Mouse (Mus musculus) small intestine, adult 2 months (tissue): ENCODE measurements at regions not wholly inside any gene's neighbourhood (a gene's known extent, or its start where the extent isn't known, plus 50 kb on each side); places are given as distances from the start of the nearest gene placed in this dataset.

Source experiments
- CTCF ChIP-seq: fragments of 200-500 bp; IDR thresholded peaks from 2 replicates; pipeline ENCODE4 v1.5.1; 2012; ENCODE audit warnings: low read depth, mild to moderate bottlenecking, control low read depth, inconsistent platforms, low read length, moderate library complexity, mixed read lengths; ENCODE audit not compliant: insufficient replicate concordance, insufficient read length; ENCODE audit errors: extremely low read depth
- POLR2A ChIP-seq: fragments of 200-500 bp; IDR thresholded peaks from 2 replicates; pipeline ENCODE4 v1.6.1; 2012; ENCODE audit warnings: low read depth, mild to moderate bottlenecking, control low read depth, inconsistent platforms, low read length, moderate library complexity

GRCm38 (mm10) chr9:5121144-5121821 is 177.0 kb upstream of the Casp1 start:
- TF ChIP-seq CTCF: no peak
- no peak for TF ChIP-seq POLR2A
